Mouse (Mus musculus) heart, embryonic 11.5 days (tissue): ENCODE results near the gene Lama5. TPM values are rescaled to one million over a fixed set of nuclear protein-coding genes. Genes with fewer than 3 reads are reported as not detected.

Experiments
- ATAC-seq: fragments of 200-750 bp; cut with Nextera tagmentation; replicated peaks from 2 replicates; pipeline ENCODE4 v1.8.0; 2017; ENCODE audit warnings: moderate library complexity; ENCODE audit not compliant: insufficient number of reproducible peaks, low FRiP score, low TSS enrichment
- H3K27ac ChIP-seq: fragments of 300-500 bp; sonication (generic); 2 replicates; pipeline ENCODE4 v1.5.1; 2014; ENCODE audit warnings: mild to moderate bottlenecking, low read depth, low read length
- H3K27me3 ChIP-seq: fragments of 300-500 bp; sonication (generic); 2 replicates; pipeline ENCODE4 v1.6.1; 2014; ENCODE audit warnings: mild to moderate bottlenecking, low read length, mixed read lengths; ENCODE audit not compliant: control insufficient read depth, insufficient read depth
- H3K36me3 ChIP-seq: fragments of 300-500 bp; sonication (generic); 2 replicates; pipeline ENCODE4 v1.6.1; 2014; ENCODE audit warnings: mild to moderate bottlenecking, low read length, moderate library complexity, mixed read lengths; ENCODE audit not compliant: control insufficient read depth, insufficient read depth
- H3K4me1 ChIP-seq: fragments of 300-500 bp; sonication (generic); 2 replicates; pipeline ENCODE4 v1.6.1; 2014; ENCODE audit warnings: low read length; ENCODE audit not compliant: control insufficient read depth, insufficient read depth
- H3K4me2 ChIP-seq: fragments of 300-500 bp; sonication (generic); 2 replicates; pipeline ENCODE4 v1.6.1; 2014; ENCODE audit warnings: mild to moderate bottlenecking, moderate library complexity
- H3K4me3 ChIP-seq: fragments of 300-500 bp; sonication (generic); 2 replicates; pipeline ENCODE4 v1.5.1; 2014; ENCODE audit warnings: low read depth, low read length
- H3K9ac ChIP-seq: fragments of 300-500 bp; sonication (generic); 2 replicates; pipeline ENCODE4 v1.6.1; 2014; ENCODE audit warnings: mild to moderate bottlenecking, low read depth, low read length, moderate library complexity
- H3K9me3 ChIP-seq: fragments of 300-500 bp; sonication (generic); replicated peaks from 2 replicates; pipeline ENCODE4 v1.6.1; 2016; ENCODE audit warnings: low read length; ENCODE audit not compliant: control insufficient read depth
- WGBS: fragments of 180-500 bp; shearing (Covaris S2); extraction: QIAGEN DNeasy Blood & Tissue Kit; methylation state at CpG from one replicate; pipeline ENCODE4 v1.1.7; 2014; ENCODE audit not compliant: insufficient replicate concordance; 5-methylcytosine and 5-hydroxymethylcytosine counted together
- polyA plus RNA-seq: library from polyadenylated mRNA; unstranded; fragments of >200 nt; fragmentation: Nextera tagmentation; extraction: Ambion mirVana; gene quantifications from 2 replicates; pipeline ENCODE4 v1.2.1, GENCODE M21; 2014

Gene Lama5
- polyA plus RNA-seq, 1 experiment from 2014 or later, result 24.0 TPM

- Histone ChIP-seq H3K9me3 (no peaks in the 10 kb centered on the region), H3K4me1 (no peaks in the 10 kb centered on the region; the same call in 1 of the 2 replicates), H3K9ac (no peak overlapping the region), H3K27ac (no peak overlapping the region), H3K36me3 (no peaks in the 10 kb centered on the region), H3K27me3 (no peaks in the 10 kb centered on the region), H3K4me3 (no peak overlapping the region), H3K4me2 (no peak overlapping the region)
- no peak for ATAC-seq
- 84% methylated on average over 4 of the region's 4 CpGs for whole genome bisulfite sequencing
Observed at GRCm38 (mm10) chr2:180243108-180243507, 17.4 kb upstream of the Lama5 start.

- no peak overlapping the region for H3K27ac ChIP-seq
- ATAC-seq, result no peak
- H3K36me3 ChIP-seq, result no peaks in the 10 kb centered on the region
- peaks cover 15% of the 10 kb centered on the region for H3K4me1 ChIP-seq
- H3K4me3 ChIP-seq, result no peak overlapping the region
- H3K27me3 ChIP-seq, result no peaks in the 10 kb centered on the region
- no peaks in the 10 kb centered on the region for H3K9me3 ChIP-seq
- WGBS, result 42% methylated on average over 5 of the region's 5 CpGs
- H3K4me2 ChIP-seq, result no peak overlapping the region
- H3K9ac ChIP-seq, result no peak overlapping the region
Observed at GRCm38 (mm10) chr2:180238591-180238990, 12.9 kb upstream of the Lama5 start.

GRCm38 (mm10) chr2:180237601-180238345 is 12.1 kb upstream of the Lama5 start:
- WGBS, result 82% methylated on average over 7 of the region's 7 CpGs
- Histone ChIP-seq H3K4me2 (no peak overlapping the region), H3K27me3 (no peaks in the 10 kb centered on the region), H3K27ac (no peak overlapping the region), H3K36me3 (no peaks in the 10 kb centered on the region), H3K9ac (no peak overlapping the region), H3K9me3 (no peaks in the 10 kb centered on the region), H3K4me3 (no peak overlapping the region), H3K4me1 (peaks cover 22% of the 10 kb centered on the region)
- no peak for ATAC-seq

GRCm38 (mm10) chr2:180236930-180237329 is 11.3 kb upstream of the Lama5 start:
- Histone ChIP-seq H3K9ac (no peak overlapping the region), H3K9me3 (no peaks in the 10 kb centered on the region), H3K27ac (no peak overlapping the region), H3K36me3 (no peaks in the 10 kb centered on the region), H3K4me1 (peaks cover 26% of the 10 kb centered on the region), H3K4me2 (no peak overlapping the region), H3K4me3 (no peak overlapping the region), H3K27me3 (no peaks in the 10 kb centered on the region)
- no peak for ATAC-seq
- 65% methylated on average over 3 of the region's 3 CpGs for WGBS

GRCm38 (mm10) chr2:180236500-180236899 is 10.8 kb upstream of the Lama5 start:
- no peak for ATAC-seq
- Histone ChIP-seq H3K4me2 (no peak overlapping the region), H3K4me1 (peaks cover 26% of the 10 kb centered on the region), H3K9me3 (no peaks in the 10 kb centered on the region), H3K9ac (no peak overlapping the region), H3K27me3 (no peaks in the 10 kb centered on the region), H3K27ac (no peak overlapping the region), H3K4me3 (no peak overlapping the region), H3K36me3 (no peaks in the 10 kb centered on the region)
- WGBS, result 55% methylated on average over 2 of the region's 3 CpGs

- Histone ChIP-seq H3K4me2 (no peak overlapping the region), H3K9me3 (no peaks in the 10 kb centered on the region), H3K9ac (no peak overlapping the region), H3K27me3 (no peaks in the 10 kb centered on the region), H3K4me3 (no peak overlapping the region), H3K4me1 (peaks cover 26% of the 10 kb centered on the region), H3K36me3 (no peaks in the 10 kb centered on the region), H3K27ac (no peak overlapping the region)
- no peak for ATAC-seq
- WGBS, result 59% methylated on average over 4 of the region's 4 CpGs
Observed at GRCm38 (mm10) chr2:180235788-180236187, 10.1 kb upstream of the Lama5 start.

- Histone ChIP-seq H3K9me3 (no peaks in the 10 kb centered on the region), H3K4me2 (no peak overlapping the region; the same call in 1 of the 2 replicates), H3K36me3 (no peaks in the 10 kb centered on the region), H3K4me1 (peaks cover 29% of the 10 kb centered on the region), H3K4me3 (no peak overlapping the region), H3K27me3 (no peaks in the 10 kb centered on the region), H3K9ac (peak overlapping the region; percentile 36; the same call in 1 of the 2 replicates), H3K27ac (peak overlapping the region; percentile 82)
- 35% methylated on average over 6 of the region's 6 CpGs for WGBS
- 0 out of 2 replicates have a peak, but pooled peaks have one; percentile 43 for ATAC-seq
Observed at GRCm38 (mm10) chr2:180234980-180235379, 9.3 kb upstream of the Lama5 start.

- Histone ChIP-seq H3K27ac (peak overlapping the region; percentile 82), H3K27me3 (no peaks in the 10 kb centered on the region), H3K36me3 (no peaks in the 10 kb centered on the region), H3K4me3 (no peak overlapping the region), H3K9ac (no peak overlapping the region), H3K9me3 (no peaks in the 10 kb centered on the region), H3K4me1 (peaks cover 29% of the 10 kb centered on the region), H3K4me2 (no peak overlapping the region; the same call in 1 of the 2 replicates)
- WGBS, result 82% methylated on average over 8 of the region's 8 CpGs
- ATAC-seq, result no peak
Observed at GRCm38 (mm10) chr2:180234353-180234752, 8.7 kb upstream of the Lama5 start.
